Mouse (Mus musculus) lung, postnatal 0 days (tissue): ENCODE results near the gene Rab1a. TPM values are rescaled to one million over a fixed set of nuclear protein-coding genes. Genes with fewer than 3 reads are reported as not detected.

Source experiments
- ATAC-seq: fragments of 200-750 bp; cut with Nextera tagmentation; 2 replicates; pipeline ENCODE4 v1.8.0; 2017; ENCODE audit warnings: moderate library complexity
- DNase-seq: peaks from one replicate; pipeline ENCODE4 v3.0.0-alpha.2; 2016; ENCODE audit warnings: low spot score
- H3K27ac ChIP-seq: fragments of 300-500 bp; sonication (generic); 2 replicates; pipeline ENCODE4 v1.5.1; 2014; ENCODE audit warnings: antibody characterized with exemption, mild to moderate bottlenecking, low read length, mixed read lengths
- H3K27me3 ChIP-seq: fragments of 300-500 bp; sonication (generic); replicated peaks from 2 replicates; pipeline ENCODE4 v1.6.1; 2014; ENCODE audit warnings: low read length, mixed read lengths; ENCODE audit not compliant: insufficient read depth
- H3K36me3 ChIP-seq: fragments of 300-500 bp; sonication (generic); 2 replicates; pipeline ENCODE4 v1.6.1; 2014; ENCODE audit warnings: low read length, mixed read lengths; ENCODE audit not compliant: insufficient read depth
- H3K4me1 ChIP-seq: fragments of 300-500 bp; sonication (generic); 2 replicates; pipeline ENCODE4 v1.6.1; 2014; ENCODE audit warnings: antibody characterized with exemption, low read depth, low read length, mixed read lengths; ENCODE audit not compliant: insufficient read depth
- H3K4me2 ChIP-seq: fragments of 300-500 bp; sonication (generic); replicated peaks from 2 replicates; pipeline ENCODE4 v1.6.1; 2014; ENCODE audit warnings: low read depth, mild to moderate bottlenecking, low read length, moderate library complexity, mixed read lengths
- H3K4me3 ChIP-seq: fragments of 300-500 bp; sonication (generic); 2 replicates; pipeline ENCODE4 v1.5.1; 2014; ENCODE audit warnings: low read depth, low read length
- H3K9ac ChIP-seq: fragments of 300-500 bp; sonication (generic); replicated peaks from 2 replicates; pipeline ENCODE4 v1.6.1; 2014; ENCODE audit warnings: low read depth, mild to moderate bottlenecking
- H3K9me3 ChIP-seq: fragments of 300-500 bp; sonication (generic); 2 replicates; pipeline ENCODE4 v1.6.1; 2016; ENCODE audit warnings: low read length, mixed read lengths
- CTCF ChIP-seq: IDR thresholded peaks from 2 replicates; pipeline ENCODE4 v1.5.1; 2016; ENCODE audit warnings: antibody characterized with exemption, mild to moderate bottlenecking
- EP300 ChIP-seq: IDR thresholded peaks from 2 replicates; pipeline ENCODE4 v1.6.1; 2016; ENCODE audit warnings: antibody characterized with exemption, mild to moderate bottlenecking, control low read depth
- WGBS: fragments of 180-500 bp; shearing (Covaris S2); extraction: QIAGEN DNeasy Blood & Tissue Kit; methylation state at CpG from one replicate; pipeline ENCODE4 v1.1.7; 2014; 5-methylcytosine and 5-hydroxymethylcytosine counted together
- polyA plus RNA-seq: library from polyadenylated mRNA; unstranded; fragments of >200 nt; fragmentation: Nextera tagmentation; extraction: Ambion mirVana; gene quantifications from 2 replicates; pipeline ENCODE4 v1.2.1, GENCODE M21; 2015

The Rab1a gene
- polyA plus RNA-seq, 1 experiment from 2014 or later, result 244 TPM

- no peaks in the 10 kb centered on the region for H3K4me1 ChIP-seq
- H3K9me3 ChIP-seq, result no peaks in the 10 kb centered on the region
- H3K9ac ChIP-seq, result no peak overlapping the region
- WGBS, result 81% methylated on average over 6 of the region's 6 CpGs
- no peak for ATAC-seq
- TF ChIP-seq CTCF (no peak), EP300 (no peak)
- no peak overlapping the region for H3K4me3 ChIP-seq
- H3K36me3 ChIP-seq, result no peaks in the 10 kb centered on the region
- H3K4me2 ChIP-seq, result no peak overlapping the region
- no peak for DNase-seq
- H3K27me3 ChIP-seq, result no peaks in the 10 kb centered on the region
- no peak overlapping the region for H3K27ac ChIP-seq
Observed at GRCm38 (mm10) chr11:20269885-20270284, 68.7 kb downstream of the Rab1a start.

- Histone ChIP-seq H3K36me3 (no peaks in the 10 kb centered on the region), H3K4me3 (no peak overlapping the region), H3K4me1 (0 out of 2 replicates have a peak, but pooled peaks cover 2% of the 10 kb centered on the region), H3K9ac (no peak overlapping the region), H3K9me3 (no peaks in the 10 kb centered on the region), H3K4me2 (no peak overlapping the region), H3K27me3 (no peaks in the 10 kb centered on the region), H3K27ac (no peak overlapping the region)
- TF ChIP-seq CTCF (no peak), EP300 (no peak)
- ATAC-seq (no peak), DNase-seq (no peak)
- WGBS, result 53% methylated on average over 2 of the region's 2 CpGs
Observed at GRCm38 (mm10) chr11:20275974-20276373, 74.7 kb downstream of the Rab1a start.

Other genes starting within 250 kb of the Rab1a start
- gene Actr2, start 88.5 kb upstream of the Rab1a start, polyA plus RNA-seq, result 93.1 and 103 TPM in 2 replicates
- 12.5 and 14.7 TPM in 2 replicates for gene Cep68, start 48.0 kb downstream of the Rab1a start, polyA plus RNA-seq
- 17.5 and 17.7 TPM in 2 replicates for gene Slc1a4, start 131.3 kb downstream of the Rab1a start, polyA plus RNA-seq